Mouse (Mus musculus) c-Kit-positive CD71-positive TER-119-positive erythroid progenitor cells, embryonic 14.5 days (primary cell): ENCODE measurements around the gene Srm.

Experiments
- DNase-seq: peaks from one replicate; pipeline ENCODE4 v3.0.0-alpha.2; 2013; ENCODE audit warnings: low spot score

Srm gene

DNA sequence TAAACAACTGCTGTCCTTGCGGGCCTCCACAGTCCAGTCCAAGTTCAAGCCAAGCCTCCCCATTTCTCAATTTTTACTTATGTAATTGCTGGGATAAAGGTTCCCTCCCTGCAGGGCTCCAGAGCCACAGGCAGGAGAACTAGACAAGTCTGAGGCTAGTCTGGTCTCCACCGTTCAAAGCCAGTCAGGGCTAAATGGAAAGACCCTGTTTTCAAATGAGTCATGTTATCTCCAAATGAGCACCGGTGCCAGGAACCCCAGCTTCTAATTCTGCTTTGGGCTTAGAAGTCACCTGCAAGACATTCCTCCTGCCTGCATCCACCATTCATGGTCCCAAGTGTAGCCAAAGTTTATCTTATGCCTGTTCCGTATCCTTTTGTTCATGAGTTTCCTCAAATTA, 10.6 kb downstream of the Srm start:
- no peak for DNase-seq

DNA sequence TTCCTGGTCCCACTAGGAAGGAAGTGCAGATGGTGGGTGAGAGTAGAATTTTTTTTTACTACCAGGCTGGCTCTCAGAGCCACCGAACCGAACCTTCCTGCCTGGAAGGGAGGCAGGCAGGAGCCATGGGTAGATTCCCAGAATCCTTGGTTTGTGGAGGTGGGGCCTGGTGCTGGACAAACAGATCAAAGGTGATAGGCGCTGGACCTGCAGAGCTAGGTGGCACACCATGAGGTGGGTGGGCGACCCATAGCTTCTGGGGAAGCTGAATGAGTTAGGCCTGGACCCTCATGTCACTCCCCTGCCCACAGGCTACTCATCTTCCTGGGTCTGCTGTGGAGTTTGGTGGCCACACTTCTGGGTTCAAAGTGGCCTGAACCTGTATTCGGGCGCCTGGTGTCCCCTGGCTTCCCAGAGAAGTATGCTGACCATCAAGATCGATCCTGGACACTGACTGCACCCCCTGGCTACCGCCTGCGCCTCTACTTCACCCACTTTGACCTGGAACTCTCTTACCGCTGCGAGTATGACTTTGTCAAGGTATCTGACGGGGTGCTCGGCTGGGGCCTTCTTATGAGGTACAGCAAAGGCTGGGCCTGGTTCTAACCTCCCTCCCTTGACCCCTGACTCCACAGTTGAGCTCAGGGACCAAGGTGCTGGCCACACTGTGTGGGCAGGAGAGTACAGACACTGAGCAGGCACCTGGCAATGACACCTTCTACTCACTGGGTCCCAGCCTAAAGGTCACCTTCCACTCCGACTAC, 11.2 kb downstream of the Srm start, which contains the start of gene Masp2:
Gene Masp2 (plus strand): TSS at position 198 of the 764 bp plus-strand sequence.
- DNase-seq: no peak

DNA sequence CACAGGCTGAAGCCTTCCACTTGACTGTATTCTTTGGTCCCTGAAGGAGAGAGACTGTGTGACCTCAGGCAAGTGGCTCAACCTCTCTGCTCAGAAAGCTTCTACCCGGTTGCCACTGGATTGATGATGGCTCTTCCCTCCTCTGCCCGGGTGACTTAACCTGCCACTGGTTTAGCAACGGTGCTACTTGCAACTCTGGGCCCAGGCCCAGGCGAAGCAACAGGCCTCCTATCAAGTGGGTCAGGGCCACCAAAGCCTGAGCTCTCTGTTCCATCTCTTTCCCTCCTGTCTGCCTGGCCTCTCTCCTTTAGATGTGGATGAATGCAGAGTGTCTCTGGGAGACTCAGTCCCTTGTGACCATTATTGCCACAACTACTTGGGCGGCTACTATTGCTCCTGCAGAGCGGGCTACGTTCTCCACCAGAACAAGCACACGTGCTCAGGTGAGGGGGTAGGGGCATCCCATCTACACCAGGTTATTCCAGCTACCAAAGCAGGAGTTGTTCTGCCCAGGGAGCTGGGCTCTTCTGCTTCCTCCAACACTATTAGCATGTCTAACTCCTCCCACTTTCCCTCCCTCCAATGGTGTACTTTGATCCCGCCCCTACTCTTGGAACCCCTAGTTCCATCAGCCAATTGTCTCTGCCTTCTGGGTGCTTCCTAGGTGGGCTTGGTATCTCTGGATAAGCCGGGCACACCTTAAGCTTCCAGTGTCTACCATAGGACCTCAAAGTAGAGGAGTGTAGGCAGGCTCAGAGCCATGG, 12.3 kb downstream of the Srm start:
- DNase-seq: no peak

DNA sequence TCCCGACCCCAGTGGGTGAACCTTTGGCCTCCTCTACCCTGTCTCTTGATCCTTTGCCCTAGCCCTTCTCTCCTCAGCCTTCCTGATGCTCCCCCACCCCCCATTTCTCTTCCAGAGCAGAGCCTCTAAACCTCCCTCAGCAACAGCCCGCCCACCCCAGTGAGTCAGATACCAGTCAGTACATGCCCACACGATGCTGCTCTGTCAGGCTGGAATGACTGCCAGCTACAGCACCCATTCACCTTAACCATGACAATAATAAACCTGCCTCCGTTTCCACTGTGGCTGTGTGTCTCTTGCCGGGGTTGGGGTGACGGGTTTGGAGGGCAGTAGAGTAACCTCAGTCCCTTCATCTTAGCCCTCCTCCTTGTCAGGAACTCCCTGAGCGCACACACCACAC, 12.8 kb downstream of the Srm start:
- DNase-seq: no peak

DNA sequence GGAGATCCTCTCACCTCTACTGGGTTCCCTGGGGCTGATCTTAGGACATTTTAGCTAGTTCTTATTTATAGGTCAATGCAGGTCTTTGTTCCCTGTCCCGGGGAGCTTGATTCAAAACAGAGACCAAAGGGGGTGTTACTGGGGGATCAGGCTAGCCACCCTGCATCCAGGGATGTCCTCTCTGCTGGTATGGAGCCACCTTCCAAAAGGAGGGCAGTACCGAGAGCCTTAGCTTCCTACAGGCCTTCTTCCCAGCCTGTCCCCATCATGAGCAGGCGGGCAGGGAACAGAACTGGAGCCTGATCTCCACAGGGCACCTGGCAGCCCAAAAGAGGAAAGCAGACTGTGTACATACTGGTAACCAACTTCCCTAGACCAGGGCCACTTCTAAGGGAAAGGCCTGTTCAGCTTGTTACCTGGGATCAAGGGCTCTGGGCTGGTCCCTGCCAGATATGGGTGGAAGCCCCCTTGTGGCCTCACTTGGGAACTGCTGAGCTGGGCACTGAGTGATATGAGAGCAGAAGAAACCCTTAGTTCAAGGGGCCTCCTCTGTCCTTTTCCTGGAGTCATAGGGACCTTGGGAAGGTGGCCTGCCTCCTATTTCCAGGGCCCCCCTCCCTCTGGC, 13.3 kb downstream of the Srm start:
- peak; percentile 62 for DNase-seq

DNA sequence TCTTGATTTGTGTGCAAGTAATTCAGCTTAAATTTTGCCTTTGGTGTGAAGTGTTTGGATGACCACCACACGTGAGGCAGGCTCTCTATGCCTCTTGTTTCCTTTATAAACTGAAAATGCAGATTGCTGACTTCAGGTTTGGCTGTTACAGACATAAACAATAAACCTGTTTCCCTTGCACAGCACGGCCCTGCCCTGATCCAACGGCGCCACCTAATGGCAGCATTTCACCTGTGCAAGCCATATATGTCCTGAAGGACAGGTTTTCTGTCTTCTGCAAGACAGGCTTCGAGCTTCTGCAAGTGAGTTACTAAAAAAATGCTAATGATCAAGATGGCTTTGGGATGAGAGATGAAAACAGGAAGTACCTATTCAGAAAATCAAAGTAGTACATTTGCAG, 16.5 kb downstream of the Srm start:
- DNase-seq: peak; percentile 66

DNA sequence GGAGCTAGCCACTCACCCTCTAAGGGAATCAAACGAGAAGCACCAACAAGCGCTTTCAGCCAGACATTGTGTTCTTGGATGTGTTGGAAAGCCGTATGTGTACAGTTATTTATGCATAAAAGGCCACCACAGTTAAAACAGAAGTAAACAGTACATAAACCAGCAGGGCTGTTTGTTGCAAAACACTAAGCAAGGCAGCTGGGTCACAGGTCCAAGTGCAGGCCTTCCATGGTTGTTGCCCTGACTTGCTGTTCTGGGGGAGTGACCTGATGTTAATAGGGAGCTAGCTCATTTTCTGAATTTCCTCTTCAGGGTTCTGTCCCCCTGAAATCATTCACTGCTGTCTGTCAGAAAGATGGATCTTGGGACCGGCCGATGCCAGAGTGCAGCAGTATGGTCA, 18.5 kb downstream of the Srm start:
- DNase-seq: no peak

DNA sequence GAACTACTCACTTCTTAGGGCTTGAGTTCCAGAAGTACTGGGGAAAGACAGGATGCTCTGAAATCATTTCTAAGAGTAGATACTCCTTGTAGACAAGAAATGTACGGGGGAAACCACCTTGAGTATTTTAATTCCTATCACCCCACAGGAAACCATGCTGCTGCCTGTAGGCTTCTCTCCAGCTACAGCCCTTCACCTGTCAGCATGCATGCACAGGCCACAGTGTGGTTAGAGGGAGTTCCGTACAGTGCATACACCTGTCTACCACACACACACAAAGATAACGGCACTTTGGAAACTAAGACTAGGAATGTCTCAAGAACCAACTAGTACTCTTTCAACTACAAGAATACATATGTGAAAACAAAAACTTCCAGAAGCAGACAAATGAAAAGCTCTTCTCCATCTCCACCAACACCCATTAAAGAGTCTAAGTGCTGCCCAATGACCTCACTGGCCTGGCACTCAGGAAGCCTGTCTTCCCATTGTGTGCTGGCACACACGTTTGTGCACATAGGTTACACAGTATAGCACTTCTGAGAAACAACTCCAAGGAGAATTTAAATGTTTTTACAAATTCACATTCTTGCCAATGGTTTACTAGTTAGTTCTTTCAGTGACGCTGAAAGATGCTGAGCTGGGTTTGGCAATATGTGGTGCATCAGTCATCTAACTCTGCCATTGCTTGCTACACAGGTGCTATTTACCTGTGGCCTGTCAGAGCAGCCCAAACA, 19.5 kb downstream of the Srm start:
- DNase-seq: no peak

DNA sequence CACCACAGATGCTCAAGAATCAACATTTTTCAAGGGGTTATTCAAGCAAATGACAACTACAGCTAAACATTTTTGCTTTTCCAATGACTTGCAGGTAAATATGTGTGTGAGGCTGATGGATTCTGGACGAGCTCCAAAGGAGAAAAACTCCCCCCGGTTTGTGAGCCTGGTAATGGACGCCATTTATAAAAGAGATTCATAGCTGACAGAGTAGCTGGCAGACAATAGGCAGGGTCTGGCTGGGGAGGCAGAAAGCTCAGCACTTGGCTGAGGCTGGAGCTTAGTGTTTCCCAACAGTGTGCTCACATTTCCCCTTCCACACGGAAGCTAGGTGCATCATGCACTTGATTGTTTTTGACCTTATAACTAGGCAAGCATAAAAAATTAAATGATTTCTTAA, 21.3 kb downstream of the Srm start:
- DNase-seq: no peak

DNA sequence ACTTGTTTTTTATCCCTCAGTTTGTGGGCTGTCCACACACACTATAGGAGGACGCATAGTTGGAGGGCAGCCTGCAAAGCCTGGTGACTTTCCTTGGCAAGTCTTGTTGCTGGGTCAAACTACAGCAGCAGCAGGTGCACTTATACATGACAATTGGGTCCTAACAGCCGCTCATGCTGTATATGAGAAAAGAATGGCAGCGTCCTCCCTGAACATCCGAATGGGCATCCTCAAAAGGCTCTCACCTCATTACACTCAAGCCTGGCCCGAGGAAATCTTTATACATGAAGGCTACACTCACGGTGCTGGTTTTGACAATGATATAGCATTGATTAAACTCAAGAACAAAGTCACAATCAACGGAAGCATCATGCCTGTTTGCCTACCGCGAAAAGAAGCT, 22.4 kb downstream of the Srm start:
- DNase-seq: no peak

DNA sequence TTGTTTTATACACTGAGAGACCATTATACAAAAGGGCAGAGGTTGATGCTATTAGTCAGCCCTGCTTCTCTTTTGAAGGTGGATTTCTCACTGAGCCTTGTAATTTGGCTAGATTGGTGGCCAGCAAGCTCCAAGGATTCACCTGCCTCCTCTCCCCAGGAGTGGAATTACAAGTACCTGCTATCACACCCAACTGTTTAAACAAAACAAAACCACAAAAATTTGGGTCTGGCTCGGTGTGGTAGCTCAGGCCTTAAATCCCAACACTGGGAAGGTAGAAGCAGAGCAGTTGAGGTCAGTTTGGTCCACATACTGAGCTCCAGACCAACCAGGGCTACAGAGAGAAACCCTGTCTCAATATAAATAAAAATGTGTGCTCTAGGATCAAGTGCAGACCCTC, 28.5 kb downstream of the Srm start:
- no peak for DNase-seq

DNA sequence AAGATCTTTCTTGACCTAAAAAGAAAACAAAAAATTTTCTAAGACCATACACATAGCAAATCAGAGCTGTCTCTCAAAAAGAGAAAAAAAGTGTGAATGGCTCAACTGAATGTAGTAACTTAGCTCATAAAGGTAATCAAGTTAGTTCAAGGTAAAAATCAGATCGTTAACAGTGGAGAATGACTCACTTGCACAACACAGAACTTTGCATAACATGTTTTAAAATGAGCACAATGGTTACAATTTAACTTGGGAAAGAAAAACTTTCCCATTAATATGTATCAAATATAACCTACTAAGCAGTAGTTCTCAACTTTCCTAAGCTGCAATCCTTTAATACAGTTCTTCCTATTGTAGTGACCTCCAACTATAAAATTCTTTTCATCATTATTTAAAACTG, 29.4 kb downstream of the Srm start:
- no peak for DNase-seq

DNA sequence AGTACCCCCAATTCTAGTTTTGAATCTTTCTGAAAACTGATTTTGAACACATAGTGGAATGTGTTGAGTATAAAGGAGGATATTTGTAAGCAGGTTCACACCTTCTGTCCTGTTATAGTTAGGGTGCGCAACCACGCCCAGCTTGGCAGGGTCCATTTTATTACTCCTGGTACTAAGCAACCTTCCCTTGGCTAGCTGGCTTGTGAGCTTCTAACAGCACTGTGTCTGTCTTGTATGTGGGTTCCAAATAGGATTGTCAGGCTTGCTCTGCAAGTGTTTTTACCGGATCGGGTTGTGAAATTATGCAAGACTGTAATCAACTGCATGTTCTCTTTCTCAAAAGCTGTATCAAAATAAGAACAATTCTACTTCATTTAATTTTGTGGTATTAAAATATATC, 31.2 kb downstream of the Srm start:
- DNase-seq: no peak

DNA sequence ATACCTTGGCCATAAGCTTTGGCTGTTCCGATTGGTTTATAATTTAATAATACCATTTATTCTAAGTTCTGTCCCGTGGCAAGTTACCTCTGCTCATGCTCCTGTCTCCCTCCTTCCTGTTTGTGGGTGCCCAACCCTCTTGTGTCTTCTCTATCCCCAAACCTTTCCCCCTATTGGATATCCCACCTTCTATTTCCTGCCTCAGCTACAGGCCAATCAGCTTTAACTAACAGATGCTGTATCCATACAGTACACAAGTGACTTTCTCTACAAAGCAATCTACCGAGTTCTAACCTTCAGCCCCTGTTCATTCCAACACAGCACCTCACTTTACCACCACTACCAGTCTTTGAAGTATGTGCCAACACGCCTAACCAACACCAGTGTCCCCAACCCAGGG, 32.3 kb downstream of the Srm start:
- no peak for DNase-seq

DNA sequence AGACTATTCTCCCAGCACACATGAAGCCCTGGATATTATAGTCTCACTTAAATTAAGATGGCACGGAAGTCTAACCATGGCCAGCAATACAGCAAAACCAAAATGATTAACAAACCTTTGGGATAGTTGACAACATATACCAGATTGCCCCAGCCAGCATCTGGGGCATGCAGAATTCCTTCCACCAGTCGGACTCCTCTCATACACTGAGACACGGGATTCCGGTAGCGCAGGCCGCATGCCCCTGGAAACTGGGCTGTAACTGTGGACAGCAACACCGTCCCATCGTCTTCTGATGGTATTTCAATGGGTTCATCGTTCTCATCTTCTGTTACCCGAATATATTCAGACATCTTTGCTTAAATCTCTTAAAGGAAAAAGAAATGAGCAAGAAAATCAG, 33.7 kb downstream of the Srm start:
- no peak for DNase-seq

DNA sequence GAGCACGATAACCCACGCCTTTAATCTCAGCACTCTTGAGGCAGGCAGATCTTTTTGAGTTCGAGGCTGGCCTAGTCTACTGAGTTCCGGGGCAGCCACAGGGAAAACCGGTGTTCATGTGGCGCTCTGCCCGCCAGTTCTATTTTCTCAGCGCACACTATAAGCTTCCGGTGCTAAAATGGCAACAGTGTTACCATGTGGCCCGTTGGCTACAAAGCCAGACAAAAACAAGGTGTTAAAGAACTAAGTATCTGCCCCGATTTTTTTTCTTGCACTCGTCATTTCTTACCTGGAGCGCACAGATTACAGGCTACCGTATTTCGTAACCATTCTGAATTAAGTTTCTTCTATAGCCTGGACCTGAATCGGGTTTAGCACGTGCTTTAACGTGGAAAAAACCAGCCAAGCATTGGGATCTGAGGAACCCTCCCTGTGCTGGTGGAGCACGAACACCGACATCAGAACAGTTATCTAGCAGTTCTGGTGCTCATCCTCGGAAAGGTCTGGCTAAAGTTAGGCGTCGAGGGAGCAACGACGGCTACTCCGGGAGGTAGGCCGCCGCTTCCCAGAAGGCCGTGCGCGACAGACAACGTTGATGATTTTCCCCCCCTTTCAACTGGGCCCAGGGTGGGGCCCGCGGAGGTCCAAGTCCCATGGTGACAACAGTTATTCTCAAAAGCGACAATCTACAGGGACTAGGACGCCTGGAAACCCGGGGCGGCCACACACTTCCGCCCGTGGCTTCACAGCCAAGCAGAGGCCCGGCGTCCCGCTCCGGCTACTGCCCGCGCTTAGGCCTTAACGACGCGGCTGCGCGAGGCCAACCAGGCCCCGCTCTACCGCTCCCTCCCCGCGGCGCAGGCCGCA, 34.7 kb downstream of the Srm start:
- peak; percentile 45 for DNase-seq

DNA sequence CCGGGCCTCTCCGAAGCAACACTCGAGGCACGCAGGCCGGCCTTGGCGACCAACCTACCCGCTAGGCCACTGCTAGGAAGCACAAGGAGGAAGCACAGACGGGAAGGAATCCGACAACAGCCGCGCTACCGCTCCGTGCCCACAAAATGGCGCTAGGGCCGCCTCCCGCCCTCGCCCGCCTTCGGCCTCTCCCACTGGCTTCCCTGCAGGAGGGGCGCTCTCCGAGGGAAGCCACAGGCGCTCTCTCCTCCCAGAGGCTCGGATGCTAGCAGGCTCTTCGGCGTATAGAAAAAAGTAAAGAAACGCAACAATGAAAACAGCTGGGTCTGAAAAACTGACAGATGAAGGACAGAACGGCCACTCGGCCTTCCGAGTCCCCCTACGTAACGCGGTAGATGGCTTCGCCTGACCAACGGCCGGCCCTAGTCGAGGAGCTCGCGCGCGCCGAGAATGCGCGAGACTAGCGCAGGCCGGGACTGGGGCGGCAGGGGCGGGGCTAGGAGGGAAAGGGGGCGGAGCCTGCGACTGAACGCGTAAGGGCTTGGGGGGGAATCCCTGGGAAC, 35.4 kb downstream of the Srm start, which contains the start of gene Tardbp:
Gene Tardbp (minus strand): TSS at position 397 of the 563 bp plus-strand sequence.
- DNase-seq: peak; percentile 94

DNA sequence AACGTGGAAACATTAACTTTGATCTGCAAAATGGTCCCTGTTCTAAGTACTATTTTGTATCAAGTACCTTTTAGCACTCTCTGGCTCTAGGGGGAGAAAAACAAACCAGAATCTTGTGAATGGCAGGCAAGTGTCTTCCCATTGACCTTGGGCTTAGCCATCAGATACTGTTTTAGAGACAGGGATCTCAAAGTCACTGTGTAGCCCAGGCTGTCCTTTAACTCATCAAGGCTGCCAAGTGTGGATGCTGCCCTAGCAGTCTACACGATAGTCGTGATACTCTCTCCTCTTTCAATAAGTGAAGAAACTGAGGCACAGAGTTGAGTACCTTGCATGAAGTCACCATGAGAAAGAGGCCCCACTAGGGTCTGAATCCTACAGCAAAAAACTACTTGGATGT, 35.9 kb downstream of the Srm start:
- DNase-seq: no peak

DNA sequence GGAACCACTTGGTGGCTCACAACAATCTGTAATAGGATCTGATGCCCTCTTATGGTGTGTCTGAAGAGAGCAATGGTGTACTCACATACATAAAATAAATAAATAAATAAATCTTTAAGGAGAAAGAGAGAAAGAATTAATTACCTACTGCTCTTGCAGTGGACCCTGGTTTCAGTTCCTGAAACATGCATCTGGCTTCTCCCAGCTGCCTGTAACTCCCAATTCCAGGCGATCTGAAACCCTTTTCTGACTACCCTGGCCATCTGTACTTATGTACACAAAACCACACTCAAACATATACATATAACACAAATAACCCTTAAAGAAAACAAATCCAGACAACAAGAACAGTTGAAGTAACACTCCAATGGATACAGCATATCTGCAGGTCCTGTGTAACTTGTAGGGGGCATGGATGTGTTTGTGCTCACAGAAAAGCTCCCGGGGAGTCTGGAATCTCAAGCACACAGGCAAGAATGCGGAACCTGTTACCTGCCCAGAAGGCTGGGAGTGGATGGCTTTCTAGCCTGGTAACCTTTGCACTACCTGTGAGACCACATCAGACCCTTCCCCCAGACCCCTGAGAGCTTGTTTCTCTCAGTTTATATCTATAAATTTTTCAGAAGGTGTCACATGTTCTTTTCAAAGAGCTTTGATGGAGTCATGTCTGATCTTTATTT, 40.9 kb downstream of the Srm start:
- DNase-seq: no peak

DNA sequence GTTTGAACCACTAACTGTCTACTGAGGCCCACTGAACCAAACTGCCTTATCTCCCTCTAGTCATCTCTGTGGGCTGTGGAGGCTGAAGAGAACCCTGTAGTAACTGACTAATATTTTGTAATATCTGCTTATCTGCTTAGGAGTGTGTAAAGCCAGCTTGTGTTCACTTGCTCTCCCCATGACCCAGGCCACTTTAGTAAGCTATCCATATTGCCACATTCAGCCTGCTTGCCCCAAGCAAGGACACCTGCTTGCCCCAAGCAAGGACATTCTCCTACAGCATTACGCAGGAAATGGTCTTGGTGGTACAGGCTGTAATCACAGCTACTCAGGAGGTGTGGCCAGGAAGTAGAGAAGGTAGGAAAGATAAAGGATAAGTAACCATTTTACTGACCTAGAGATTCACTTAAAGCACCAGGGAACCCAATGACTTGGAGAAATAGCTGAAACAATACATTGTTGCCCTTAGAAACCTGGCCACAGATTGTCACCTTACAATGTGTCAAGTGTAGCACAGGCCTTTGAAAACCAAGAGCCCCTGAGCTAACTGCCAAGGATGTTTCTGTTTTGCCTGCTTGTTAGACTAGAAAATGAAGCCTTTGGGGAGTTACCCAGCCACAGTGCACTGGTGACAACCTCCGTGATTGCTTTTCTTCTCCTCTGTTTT, 42.2 kb downstream of the Srm start:
- no peak for DNase-seq
